Mouse (Mus musculus) small intestine, adult 2 months (tissue): ENCODE measurements around the gene Csf2rb2.

Experiments used
- CTCF ChIP-seq: fragments of 200-500 bp; IDR thresholded peaks from 2 replicates; pipeline ENCODE4 v1.5.1; 2012; ENCODE audit warnings: low read depth, mild to moderate bottlenecking, control low read depth, inconsistent platforms, low read length, moderate library complexity, mixed read lengths; ENCODE audit not compliant: insufficient replicate concordance, insufficient read length; ENCODE audit errors: extremely low read depth
- POLR2A ChIP-seq: fragments of 200-500 bp; IDR thresholded peaks from 2 replicates; pipeline ENCODE4 v1.6.1; 2012; ENCODE audit warnings: low read depth, mild to moderate bottlenecking, control low read depth, inconsistent platforms, low read length, moderate library complexity

- TF ChIP-seq CTCF = no peak
- no peak for TF ChIP-seq POLR2A
Measured at GRCm38 (mm10) chr15:78293716-78294115, 11.8 kb downstream of the Csf2rb2 start.
